Mouse (Mus musculus): ENCODE results near the gene Rab5b.
"Not testable (repeated sequence)": the region's sequence is repeated elsewhere in the genome, so short reads cannot be mapped to it uniquely, and the experiment has no call there.

Rab5b gene

DNA sequence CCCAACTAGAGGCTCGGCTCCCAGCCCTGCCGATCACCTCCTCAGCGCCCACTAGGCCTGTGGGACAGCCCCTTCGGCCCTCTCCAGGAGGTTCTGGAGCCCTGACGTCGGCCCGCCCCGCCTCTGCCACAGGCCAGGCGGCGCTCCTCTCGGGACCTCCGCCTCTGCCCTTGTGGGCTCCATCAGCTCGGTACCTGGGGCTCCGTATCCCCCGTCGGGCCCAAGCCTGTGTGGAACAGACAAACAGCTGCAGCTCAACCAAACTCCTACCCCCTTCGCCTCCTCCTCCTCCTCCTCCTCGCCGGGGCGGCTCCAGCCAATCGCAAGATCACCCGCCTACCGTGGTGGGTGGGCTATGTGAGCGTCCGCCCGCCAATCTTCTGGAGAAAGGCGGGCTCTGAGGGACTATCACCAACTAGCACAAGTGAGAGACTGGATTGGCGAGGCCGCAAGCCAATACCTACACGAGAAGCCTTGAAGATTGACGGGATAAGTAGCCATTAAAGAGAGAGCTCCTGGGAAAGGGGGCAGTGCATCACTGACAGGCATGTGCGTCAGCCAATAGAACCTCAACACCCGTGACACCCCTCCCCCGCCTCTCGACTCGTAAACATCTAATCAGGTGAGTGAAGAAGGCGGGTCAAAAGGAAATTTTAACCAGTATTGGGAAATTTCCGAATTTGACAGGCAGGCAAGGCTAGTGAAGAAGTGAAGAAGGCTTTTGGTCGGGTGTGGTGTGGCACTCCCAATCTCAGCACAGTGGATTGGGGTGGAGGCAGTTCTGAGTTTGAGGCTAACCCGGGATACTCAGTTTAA, at the start of gene Rab5b:
Gene Rab5b, minus strand, starts transcription at position 273 of the 816 bp plus-strand sequence.
- peak; percentile 100 for DNase-seq (ENCODE audit: low spot score)

DNA sequence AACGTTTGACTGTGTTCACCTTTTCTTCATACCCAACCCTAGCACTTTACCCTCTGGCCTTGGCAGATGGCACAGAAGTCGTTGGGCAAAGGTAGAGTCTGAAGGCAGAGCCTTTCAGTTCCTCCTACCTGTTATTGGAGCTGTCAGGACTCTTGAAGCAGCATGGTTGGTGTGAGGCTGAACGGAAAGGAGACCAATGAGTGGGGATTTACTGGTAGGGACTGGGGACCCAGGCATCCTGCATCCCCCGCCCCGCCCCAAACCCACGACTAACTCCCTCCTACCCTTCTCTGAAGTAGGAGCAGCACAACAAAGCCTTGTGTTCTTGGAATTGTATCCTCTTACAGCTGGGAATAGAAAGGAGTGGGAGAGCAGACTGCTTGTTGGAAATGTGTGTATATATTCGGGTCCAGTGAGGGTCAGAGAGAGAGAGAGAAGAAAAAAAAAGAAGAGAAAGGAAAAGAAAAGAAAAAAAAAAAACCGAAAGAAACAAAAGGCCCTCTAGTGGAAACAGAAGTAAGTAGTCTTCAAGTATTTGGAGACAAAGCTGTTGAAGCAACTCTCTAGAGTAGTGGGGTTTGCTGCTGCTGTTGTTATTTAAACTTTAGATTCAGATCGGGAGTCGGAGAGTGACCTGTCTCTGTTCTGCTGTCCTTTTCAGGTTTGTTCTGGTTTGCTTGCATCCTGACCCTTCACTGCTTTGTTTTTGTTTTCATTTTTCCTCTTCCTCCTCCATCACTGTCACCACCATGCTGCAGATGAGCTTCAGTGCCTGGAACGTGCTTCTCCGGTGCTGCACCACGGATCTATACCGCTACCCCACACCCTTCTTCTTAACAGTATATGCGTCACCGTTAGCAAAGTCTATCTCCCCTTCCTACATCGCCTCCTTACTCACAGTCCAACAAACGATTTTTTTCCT, 48.9 kb upstream of the Rab5b start, which contains the start of gene Dgka:
Gene Dgka, minus strand, starts transcription at position 176 of the 922 bp plus-strand sequence.
- DNase-seq (ENCODE audit: low spot score): no peak

DNA sequence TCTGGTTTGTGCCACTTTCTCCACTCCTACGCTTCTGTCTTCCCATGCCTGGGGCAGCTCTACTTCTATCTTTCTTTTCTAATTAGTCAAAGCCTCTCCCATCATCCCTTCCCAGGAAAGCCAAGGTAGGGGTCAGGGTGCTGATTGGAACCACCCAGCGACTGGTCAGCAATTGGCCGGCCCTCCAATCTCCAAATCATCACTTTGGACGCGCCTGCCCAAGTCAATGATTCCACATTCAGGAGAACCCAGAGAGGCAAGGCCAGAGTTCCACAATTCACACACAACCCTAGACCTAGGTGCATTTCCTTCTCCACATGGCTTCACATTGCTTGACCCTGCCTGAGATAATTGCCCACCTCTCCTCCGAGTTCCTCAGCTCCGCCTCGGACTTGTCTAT, 48.1 kb upstream of the Rab5b start:
- DNase-seq (ENCODE audit: low spot score): no peak

DNA sequence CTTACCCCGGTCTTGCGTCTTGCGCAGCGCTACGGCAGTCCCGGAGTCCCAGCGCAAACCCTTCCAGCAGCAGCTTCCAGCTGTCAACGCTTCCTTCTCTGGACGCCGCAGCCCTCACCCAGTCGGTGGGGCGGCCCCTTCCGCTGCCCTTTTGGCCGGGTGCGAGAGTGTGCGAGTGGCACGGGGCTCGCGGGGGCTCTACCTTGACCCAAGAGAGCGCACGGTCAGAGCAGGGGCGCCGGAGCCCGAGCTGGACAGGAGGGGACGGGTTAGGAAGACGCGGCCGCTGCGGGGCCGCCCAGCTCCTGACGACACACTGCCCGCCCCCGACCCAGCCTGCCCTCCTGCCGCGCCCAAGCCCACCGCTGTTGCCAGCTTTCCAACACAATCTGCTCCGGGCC, 47.7 kb upstream of the Rab5b start:
- DNase-seq (ENCODE audit: low spot score): no peak

DNA sequence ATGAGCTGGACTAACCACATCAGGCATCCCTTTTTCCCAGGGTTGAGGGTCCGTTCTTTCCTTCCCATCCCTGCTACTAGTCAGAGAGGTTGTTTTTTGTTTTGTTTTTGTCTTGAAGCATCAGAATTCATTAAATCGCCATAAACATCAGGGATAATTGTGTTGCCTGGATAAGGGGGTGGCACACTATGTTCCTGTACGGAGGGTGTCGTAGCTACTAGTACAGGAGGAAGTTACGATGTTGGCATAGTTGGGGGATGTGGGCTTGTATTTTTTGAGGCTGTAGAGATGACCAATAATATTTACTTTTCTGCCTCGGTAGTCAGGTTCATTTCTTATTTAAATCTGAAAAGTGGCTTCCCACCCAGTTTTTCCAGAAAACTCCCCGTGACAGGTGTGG, 47.2 kb upstream of the Rab5b start:
- DNase-seq (ENCODE audit: low spot score): no peak

DNA sequence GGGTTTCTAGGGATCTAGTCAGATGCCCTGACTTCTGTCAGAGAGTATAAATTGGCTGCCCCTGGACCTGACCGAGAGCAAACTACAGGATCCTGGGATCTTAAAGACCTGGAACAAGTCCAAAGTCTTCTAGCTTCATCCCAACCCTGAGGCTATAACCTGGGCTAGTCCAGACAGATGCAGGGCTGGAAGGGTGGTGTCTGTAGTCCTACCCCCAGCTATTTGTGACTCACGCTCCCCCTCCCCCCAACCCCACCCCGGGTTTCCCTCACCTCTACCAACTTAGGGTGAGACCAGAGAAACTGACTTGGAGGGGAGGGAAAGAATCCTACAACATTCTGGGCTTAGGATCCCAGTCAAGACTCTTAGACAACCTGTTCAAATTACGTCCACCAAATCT, 46.6 kb upstream of the Rab5b start:
- DNase-seq (ENCODE audit: low spot score): no peak

DNA sequence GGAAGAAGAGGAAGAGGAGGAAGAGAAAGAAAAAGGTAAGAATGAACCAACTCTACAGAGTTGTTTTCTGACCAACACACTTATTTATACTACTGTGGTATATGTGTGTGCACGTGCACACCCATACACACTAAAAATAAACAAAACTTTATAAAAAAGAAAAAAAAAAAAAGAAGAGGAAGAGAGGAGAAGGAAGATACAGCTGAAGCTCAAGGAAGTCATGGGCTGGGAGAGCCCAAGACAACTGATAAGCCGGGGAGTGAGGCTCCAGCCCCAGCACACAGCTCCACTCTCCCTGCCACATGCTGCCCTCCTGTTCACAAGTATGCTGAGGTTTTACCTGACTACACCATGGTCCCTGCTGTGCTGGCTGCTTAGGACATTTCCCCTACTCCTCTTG, 44.2 kb upstream of the Rab5b start:
- DNase-seq (ENCODE audit: low spot score): no peak

DNA sequence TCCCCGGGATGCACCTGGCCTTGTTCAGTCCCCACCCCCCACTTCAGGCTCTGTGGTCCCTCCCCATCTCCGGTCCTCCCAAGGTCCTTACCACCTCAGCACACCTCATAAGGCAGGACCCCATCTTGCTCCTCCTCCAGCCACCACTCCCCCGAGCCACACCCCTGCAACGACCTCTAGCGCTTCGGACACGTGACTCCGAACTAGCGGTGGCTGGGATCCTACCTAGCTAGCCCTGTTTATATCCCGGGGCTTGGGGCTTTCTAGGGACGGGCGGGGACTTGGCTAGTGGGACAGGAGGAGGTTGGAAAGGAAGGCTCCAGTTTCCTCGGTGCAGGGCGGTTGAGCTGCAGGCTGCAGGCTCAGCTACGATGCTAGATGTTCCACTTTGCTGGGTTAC, 41.4 kb upstream of the Rab5b start:
- no peak for DNase-seq (ENCODE audit: low spot score)

DNA sequence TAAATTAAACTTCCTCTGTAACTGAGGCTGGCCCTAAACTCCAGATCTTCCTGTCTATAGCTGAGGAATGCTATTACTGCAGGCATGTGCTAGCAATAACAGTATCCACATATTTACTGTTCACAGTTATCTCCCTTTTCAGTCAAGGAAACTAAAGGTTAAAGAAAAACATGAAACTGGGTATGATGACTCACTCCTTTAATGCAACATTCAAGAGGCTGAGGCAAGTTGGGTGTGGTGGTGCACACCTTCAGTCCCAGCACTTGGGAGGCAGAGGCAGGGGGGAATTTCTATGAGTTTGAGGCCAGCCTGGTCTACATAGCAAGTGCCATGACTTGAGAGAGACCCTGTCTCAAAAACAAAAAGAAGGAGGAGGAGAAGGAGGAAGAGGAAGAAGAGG, 35.9 kb upstream of the Rab5b start:
- DNase-seq (ENCODE audit: low spot score): no peak

DNA sequence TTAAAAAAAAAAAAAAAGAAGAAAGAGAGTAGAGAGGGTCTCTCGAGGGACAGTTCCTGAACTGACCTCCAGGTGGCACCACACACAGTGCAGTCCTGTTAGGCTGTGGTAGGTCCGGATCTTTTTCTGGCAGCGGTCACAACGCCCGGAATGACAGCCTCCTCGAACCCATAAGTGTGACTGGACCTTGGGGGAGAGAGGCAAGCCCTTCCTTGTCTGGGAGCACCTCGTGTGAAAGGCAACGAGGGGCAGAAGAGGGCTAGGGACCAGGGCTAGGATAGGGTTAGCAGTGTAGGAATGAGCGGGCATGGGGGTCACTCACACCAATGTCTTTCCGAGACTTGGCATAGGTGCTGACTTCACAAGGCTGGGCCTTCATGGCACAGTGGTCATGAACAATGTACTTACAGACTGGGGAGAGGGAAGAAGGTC, 35.0 kb upstream of the Rab5b start:
- peak; percentile 72 for DNase-seq (ENCODE audit: low spot score)

DNA sequence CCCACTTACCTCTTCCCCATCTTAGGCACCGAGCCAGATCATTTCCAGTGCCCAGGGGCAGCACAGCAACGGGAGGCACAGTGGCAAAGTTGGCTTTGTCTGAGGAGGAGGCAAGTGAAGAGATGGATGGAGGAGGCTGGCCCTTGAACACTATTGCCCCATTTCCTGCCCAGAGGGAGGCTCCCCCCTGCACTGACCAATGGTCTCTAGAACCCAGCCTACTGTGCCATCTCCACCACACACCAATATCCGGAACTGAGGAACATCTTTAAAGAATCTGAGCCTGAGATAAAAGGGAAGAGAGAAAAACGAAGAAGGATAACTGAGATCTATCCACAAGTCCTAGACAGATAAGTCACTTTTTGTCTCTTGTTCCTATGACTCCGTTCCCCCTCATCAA, 32.0 kb upstream of the Rab5b start:
- no peak for DNase-seq (ENCODE audit: low spot score)

DNA sequence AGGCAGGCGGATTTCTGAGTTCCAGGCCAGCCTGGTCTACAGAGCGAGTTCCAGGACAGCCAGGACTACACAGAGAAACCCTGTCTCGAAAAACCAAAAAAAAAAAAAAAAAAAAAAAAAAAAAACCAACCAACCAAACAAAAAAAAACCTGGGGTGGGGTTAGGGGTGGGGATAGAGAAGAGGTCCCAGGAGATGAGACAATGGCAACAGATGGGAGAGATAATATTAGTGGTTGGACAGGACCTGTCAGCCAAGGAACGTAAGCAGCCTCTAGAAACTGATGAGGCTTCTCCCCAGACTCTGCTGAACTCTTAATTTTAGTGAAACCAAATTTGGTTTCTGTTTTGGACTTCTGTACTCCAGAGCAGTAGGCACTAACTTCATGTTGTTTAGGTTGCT, 29.4 kb upstream of the Rab5b start:
- DNase-seq (ENCODE audit: low spot score): not testable (repeated sequence)

DNA sequence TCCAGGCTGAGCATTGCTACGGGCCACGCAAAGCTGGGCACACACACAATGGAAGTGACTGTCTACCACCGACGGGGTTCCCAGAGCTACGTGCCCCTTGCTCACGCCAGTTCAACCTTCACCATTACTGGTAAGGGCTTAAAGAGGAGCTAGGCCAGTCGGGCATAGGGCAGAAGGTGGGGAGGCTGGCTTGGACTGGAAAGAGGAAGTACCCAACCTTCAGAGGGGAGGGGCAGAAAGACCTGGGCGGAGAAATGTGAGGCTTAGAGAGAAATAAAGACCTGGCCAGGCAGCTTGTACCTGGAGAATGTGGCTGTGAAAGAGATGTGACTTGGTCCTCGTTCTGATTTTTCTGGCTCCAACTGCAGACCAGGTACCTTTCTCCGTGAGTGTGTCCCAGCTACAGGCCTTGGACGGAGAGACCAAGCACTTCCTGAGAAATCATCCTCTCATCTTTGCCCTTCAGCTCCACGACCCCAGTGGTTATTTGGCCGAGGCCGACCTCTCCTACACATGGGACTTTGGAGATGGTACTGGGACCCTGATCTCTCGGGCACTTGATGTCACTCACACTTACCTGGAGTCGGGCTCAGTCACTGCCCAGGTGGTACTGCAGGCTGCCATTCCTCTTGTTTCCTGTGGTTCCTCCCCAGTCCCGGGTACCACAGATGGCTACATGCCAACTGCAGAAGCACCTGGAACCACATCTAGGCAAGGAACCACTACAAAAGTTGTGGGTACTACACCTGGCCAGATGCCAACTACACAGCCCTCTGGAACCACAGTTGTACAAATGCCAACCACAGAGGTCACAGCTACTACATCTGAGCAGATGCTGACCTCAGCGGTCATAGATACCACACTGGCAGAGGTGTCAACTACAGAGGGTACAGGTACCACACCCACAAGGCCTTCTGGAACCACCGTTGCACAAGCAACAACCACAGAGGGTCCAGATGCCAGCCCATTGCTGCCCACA, 19.8 kb upstream of the Rab5b start:
- DNase-seq (ENCODE audit: low spot score): no peak

DNA sequence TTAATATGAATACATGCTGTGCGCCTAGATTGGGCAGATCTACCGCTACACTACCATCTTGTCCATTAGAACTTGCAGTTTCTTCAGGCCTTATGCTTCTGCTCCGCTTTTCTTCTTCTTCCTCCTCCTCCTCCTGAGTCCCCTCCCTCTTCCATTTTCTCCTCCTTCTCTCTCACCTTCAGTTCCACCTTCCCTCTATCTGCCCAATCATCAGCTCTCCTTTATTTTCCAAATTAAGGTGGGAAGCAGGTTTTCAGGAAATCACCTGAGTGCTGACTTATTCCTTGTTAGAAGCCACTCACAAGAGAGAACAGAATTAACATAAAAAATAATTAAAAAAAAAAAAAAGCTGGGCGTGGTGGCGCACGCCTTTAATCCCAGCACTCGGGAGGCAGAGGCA, 15.3 kb upstream of the Rab5b start:
- not testable (repeated sequence) for DNase-seq (ENCODE audit: low spot score)

DNA sequence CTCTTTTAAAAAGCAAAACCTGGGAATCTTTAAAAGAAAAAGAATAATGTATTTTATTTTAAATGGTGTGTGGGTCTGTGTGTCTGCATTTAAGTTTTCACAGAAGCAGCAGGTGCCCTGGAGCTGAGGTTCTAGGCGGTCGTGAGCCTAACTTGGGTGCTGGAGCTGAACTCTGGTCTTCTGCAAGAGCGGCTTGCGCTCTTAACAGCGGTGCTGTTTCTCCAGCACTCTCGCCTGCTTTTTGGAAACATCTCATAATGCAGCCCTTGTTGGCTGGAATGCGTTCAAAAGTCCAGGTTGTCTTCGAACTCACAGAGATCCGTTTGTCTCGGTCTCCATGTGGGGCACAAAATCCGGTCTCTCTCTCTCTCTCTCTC, 9.2 kb upstream of the Rab5b start:
- no peak for DNase-seq (ENCODE audit: low spot score)

DNA sequence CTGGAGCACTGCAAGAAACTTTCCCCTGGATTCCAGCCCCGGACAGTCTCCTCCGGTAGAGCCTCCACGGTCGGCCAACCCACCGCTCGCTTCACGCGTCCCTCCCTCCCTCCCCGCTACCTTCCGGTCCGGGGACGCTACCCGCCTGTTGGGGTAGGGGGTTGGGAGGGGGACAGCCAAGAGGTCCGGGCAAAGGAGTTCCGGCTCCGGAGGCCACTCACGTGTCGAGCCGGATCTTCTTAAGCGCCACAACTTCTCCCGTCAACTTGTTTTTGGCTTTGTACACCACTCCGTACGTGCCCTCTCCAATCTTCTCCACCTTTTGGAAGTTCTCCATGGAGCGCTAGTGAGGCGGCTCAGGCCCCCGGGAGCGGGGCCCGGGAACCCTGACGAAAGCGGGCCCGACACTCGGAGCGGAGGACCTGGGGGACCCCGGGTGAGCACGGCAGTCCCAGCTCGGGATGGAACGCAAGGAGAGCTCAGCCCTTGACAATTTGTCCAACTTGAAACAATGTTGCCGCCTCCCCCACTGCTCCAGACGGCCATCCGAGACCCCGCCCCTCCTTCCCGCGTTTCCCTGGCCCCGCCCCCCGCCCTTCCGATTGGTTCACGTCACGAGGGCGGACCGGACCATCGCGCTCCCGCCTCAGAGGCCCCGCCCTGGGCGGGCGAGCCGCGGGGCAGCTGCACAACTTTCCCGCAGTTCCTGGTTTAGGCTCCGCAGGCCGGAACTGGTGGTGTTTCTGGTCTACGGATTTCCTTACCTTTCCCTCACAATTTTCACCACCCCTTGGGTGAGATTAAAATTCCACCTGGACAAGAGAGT, 8.6 kb upstream of the Rab5b start, which contains the start of gene Cdk2:
Gene Cdk2, minus strand, starts transcription at position 541 of the 826 bp plus-strand sequence.
- peak; percentile 83 for DNase-seq (ENCODE audit: low spot score)

DNA sequence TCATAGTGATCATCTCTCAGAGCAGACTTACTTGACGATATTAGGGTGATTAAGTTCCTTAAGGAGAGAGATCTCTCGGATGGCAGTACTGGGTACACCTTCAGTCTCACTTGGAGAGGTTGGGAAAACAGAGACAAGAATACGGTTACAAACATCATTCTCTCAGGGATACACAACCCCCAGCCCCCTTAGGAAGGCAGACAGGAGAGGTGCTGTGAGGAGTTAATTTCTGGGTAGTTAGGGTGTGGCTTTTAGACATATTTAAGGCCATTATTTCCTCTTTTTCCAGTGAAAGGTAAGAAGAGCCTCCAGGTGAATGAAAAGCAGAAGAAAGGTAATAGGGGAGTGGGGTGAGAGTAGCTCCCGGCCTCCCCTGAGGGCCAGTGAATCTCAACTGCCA, 7.8 kb upstream of the Rab5b start, which contains the start of gene Pmel:
Gene Pmel, plus strand, starts transcription at position 301 of the 400 bp plus-strand sequence.
- DNase-seq (ENCODE audit: low spot score): no peak

DNA sequence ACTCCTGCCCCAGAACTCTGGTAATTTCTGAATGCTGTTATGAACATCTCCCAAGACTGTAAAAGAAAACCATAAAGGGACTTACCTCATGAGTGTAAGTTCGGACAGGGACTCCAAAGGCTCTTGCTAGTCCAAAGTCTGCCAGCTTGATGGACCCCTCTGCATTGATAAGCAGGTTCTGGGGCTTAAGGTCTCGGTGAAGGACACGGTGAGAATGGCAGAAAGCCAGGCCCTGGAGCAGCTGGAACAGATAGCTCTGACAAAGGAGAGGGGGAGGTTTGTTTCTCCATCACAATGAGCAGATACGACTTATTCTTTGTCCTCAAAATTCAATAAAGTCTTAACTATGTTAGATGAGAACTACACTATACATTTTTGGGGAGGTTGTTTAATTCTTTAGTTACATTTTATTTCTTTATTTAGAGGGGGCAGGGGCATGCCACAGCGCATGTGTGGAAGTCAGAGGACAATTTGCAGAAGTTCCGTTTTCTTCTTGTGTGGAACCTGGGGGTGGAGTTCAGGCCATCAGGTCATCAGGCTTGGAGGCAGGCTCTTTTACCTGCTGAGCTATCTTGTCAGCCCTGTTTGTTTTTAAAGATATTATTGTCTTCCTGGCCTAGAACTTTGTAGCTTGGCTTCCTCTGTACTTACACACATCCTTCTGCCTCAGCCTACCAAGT, 6.4 kb upstream of the Rab5b start:
- DNase-seq (ENCODE audit: low spot score): no peak

DNA sequence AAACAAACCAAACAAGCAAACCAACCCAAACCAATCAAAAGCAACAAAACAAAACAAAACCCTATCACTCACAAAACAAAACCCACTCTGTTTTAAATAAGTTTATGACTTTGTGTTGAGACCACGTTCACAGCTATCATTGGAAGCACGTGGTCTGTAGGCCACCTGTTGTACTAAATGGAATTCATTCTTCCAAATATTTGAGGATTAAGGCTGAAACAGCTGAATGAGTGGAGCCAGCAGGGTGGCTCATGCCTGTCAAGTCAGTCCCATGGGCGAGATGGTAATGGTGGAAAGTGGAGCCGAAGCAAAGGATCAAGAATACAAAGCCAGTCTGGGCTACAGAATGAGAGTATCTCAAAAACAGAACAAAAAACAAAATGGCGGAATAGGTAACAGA, 4.6 kb upstream of the Rab5b start:
- no peak for DNase-seq (ENCODE audit: low spot score)

DNA sequence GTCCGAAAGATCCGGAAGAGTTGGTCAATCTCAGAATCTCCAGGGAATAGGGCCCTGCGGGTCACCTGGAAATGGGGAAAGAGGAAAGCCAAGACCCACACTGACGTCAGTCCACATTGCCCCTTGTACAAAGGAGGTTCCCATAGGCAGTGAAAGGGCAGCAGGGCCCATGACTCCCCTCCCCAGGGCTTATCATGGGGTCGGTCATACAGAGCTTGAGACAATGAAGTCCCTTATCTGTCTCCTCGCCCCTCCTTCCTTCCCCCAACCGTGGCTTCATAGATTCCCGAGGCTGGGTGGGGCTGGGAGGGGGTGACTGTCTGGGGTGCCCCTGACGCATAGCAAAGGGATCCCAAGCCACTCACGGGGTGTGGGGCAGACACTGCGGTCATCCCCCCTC, 3.5 kb upstream of the Rab5b start:
- DNase-seq (ENCODE audit: low spot score): no peak
